Mouse (Mus musculus) inflammation-experienced regulatory T-cells, adult 6 months (primary cell): ENCODE measurements at regions not wholly inside any gene's neighbourhood (a gene's known extent, or its start where the extent isn't known, plus 50 kb on each side); places are given as distances from the start of the nearest gene placed in this dataset.

ENCODE experiments used
- ATAC-seq: one replicate; pipeline ENCODE4 v1.8.0; 2017

GRCm38 (mm10) chr7:136056876-136057484 is 340.8 kb upstream of the Mki67 start:
- ATAC-seq: no peak

- ATAC-seq: no peak
Observed at GRCm38 (mm10) chr7:136058319-136058718, 342.2 kb upstream of the Mki67 start.

- no peak for ATAC-seq
Observed at GRCm38 (mm10) chr7:136058751-136059681, 342.9 kb upstream of the Mki67 start.

- ATAC-seq: no peak
Observed at GRCm38 (mm10) chr7:136059896-136060295, 343.7 kb upstream of the Mki67 start.

- no peak for ATAC-seq
Observed at GRCm38 (mm10) chr7:136060339-136061073, 344.3 kb upstream of the Mki67 start.

- ATAC-seq: no peak
Observed at GRCm38 (mm10) chr7:136062658-136063057, 346.5 kb upstream of the Mki67 start.

- no peak for ATAC-seq
Observed at GRCm38 (mm10) chr7:136065038-136065678, 349.0 kb upstream of the Mki67 start.

GRCm38 (mm10) chr7:136065679-136066055 is 349.5 kb upstream of the Mki67 start:
- no peak for ATAC-seq

GRCm38 (mm10) chr7:136070881-136071280 is 354.7 kb upstream of the Mki67 start:
- no peak for ATAC-seq

GRCm38 (mm10) chr7:136071331-136071730 is 355.2 kb upstream of the Mki67 start:
- no peak for ATAC-seq

- no peak for ATAC-seq
Observed at GRCm38 (mm10) chr7:136073265-136073799, 357.2 kb upstream of the Mki67 start.

- no peak for ATAC-seq
Observed at GRCm38 (mm10) chr7:136074043-136074442, 357.9 kb upstream of the Mki67 start.

GRCm38 (mm10) chr7:136081534-136082252 is 365.5 kb upstream of the Mki67 start:
- no peak for ATAC-seq

- ATAC-seq: no peak
Observed at GRCm38 (mm10) chr7:136082253-136082867, 366.2 kb upstream of the Mki67 start.

- ATAC-seq: no peak
Observed at GRCm38 (mm10) chr7:136083005-136083404, 366.8 kb upstream of the Mki67 start.

- no peak for ATAC-seq
Observed at GRCm38 (mm10) chr7:136083571-136084342, 367.6 kb upstream of the Mki67 start.

- no peak for ATAC-seq
Observed at GRCm38 (mm10) chr7:136088785-136089184, 372.6 kb upstream of the Mki67 start.

- ATAC-seq: no peak
Observed at GRCm38 (mm10) chr7:136094681-136095360, 378.7 kb upstream of the Mki67 start.

- ATAC-seq: no peak
Observed at GRCm38 (mm10) chr7:136104021-136104420, 387.9 kb upstream of the Mki67 start.

- no peak for ATAC-seq
Observed at GRCm38 (mm10) chr7:136112163-136112562, 396.0 kb upstream of the Mki67 start.
